Mouse (Mus musculus): ENCODE data around the gene Cox15.

Cox15 gene

DNA sequence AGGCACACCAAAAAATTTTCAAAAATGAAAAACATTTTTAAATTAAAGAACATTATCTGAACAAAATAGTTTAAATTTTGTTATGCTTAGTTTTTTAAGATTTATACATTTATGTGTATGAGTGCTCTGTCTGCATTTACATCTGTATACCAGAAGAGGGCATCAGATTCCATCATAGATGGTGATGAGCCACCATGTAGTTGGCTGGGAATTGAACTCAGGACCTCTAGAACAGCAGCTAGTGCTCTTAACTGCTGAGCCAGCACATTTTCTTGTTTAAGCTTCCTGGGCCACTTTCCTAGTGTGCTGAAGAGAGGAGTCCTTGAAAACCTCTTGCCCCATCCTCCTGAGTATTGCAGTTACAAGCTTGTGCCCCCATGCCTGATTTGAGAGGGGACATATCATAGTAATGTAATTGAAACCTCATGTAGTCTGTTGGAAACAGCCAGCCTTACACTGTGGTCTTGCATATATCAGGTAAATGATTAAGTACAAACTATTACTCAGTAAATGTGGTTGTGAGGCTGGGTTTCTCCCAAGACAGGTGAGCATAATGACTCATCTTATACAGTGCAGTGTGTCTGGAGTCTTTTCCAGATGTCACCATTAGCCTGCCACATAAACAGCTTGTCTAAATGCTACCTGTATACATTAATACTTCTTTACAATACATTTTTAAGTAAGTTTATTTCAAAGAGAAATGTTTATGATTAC lies 8.9 kb upstream of the Cox15 start:
- in situ Hi-C loops (cut with MboI, MseI), result no loop called here

DNA sequence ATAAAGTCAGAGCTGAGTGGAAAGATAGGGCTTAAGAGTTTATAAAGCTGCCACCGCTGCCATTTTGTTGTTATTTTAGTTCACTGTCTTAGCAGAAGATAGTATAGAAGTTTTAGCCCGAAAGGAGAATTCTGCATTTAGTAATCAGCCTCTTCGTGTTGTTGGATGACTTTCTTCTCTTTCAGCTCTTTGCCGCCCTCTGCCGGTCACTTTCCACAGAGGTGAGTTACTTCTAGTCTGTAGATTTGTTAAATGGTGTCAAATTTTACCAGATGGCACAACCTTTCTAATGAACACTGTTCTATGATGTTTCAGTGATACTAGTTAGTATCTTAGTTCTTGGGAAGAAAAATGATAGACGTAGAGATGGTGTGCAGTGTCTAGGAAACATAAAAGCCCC lies 7.7 kb upstream of the Cox15 start:
- in situ Hi-C loops (cut with MboI, MseI), result no loop called here

DNA sequence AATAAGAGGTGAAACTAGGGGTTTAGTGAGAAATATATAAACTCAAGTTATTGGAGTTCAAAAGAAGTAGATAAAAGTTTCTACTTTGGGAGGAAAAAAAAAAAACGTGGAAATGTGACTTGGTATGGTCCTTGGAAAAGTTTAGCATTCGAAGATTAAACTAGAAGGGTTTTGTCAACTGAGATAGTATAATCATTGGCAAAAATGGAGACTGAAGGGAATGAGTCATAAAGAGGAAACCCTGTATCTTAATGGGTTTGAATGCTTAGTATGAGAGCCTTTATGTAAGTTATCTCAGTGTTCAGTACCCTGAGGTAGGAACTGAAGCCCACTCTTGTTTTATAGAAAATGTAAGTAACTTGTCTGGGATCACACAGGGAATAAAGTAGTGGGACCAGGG lies 2.1 kb upstream of the Cox15 start:
- in situ Hi-C loops (cut with MboI, MseI), result loop anchor here (5.0 kb wide), 2 partner anchors 78 to 978 kb away; partner anchors contain the start of gene Hps1

DNA sequence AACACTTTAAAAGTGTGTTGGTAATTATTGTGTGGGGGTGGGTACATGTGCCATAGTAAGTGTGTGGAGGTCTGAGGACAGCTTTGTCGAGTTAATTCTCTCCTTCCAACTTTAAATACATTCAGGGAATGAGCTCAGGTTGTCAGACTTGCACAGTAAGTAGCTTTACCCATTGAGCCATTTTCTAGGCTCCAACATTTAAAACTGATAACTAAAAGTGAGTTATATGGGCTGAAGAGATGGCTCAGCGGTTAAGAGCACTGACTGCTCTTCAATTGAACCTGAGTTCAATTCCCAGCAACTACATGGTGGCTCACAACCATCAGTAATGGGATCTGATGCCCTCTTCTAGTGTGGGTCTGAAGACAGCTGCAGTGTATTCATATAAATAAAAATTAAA lies 1.4 kb upstream of the Cox15 start:
- in situ Hi-C loops (cut with MboI, MseI), result loop anchor here (5.0 kb wide), 1 partner anchor 977 kb away; the partner anchor contains the start of gene Hps1

DNA sequence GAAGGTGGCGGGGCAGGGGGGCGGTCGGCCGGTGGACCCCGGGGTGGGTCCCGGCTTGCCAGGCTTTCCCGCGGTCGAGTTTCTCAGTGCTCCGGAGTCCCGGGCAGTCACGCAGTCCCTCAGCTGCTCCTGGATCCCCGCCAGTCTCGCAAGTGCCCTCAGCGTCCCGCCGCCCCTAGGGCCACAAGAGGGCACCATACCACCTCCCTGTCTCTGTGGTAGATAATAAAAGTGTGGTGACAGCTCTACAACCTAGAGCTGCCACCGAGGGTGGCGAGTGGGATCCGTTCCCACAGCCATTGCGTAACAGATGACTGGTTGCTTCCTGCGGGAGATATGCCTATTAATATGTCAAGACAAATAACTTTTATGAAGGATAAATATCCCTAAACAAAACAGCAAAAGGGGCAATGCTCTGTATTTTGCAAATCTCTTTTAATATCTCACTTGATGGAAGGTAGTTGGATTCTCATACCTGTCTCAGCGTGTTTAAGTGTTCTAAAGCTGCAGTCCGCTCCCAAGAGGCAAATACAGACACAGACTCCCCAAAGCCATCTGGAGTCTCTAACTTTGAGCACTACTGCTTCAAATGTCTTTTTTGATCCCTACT lies 531 bp upstream of the Cox15 start:
- in situ Hi-C loops (cut with MboI, MseI), result loop anchor here (5.0 kb wide), 1 partner anchor 976 kb away; the partner anchor contains the start of gene Hps1

DNA sequence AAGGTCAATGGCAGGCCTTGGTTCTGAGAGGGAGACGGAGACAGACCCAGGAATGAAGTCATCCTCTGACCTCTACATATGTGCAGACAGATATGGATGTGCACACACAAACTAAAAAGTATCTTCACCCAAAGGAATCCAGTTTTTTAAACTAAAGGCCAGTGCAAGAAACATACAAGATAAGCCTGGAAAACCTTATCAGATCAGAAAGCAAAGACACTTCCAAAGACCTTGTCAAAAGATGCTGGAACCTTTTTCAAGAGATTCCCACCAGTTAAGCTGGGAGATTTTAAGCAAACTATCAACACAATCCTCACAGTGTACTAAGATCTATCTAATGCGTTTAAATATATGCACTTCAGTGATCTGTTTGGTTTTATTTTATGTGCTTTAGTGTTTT lies 2.8 kb downstream of the Cox15 start:
- in situ Hi-C loops (cut with MboI, MseI), result loop anchor here (5.0 kb wide), 1 partner anchor 973 kb away; the partner anchor contains the start of gene Hps1

DNA sequence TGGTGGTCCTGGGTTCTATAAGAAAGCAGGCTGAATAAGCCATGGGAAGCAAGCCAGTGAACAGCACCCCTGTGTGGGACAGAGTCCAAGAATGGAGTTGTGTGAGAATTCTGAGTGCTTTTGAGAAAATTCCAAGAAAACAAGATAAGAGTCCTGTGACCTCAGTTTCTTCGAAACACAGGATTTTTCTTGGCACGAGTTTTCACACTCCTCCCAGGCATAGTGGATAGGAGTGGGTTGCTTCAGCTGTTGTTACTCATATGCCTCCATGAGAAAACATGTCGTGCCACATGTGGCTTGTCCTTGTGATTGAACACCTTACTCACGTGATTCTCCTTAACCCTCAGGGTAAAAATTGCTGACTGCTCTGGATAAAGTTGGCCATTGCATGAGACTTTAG lies 4.9 kb downstream of the Cox15 start:
- in situ Hi-C loops (cut with MboI, MseI), result no loop called here

DNA sequence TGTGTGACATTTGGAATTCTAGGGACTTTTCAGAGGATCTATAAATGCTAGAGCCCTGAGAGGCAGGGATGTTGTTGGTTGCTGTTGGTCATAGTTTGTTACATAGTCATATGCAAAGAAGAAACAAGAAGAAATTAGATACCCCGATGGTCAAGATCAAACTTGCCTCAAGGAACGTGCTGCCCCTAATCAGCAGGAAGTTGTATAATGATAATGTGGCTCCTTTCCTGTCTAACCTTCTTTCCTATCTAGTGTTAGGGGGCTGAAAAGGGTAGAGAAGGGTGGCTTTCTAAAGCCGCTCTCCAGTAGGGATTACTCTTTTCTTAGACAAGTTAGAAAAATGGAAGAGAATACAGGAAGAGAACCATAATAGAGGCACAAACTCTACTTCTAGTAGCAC lies 7.1 kb downstream of the Cox15 start:
- in situ Hi-C loops (cut with MboI, MseI), result no loop called here

DNA sequence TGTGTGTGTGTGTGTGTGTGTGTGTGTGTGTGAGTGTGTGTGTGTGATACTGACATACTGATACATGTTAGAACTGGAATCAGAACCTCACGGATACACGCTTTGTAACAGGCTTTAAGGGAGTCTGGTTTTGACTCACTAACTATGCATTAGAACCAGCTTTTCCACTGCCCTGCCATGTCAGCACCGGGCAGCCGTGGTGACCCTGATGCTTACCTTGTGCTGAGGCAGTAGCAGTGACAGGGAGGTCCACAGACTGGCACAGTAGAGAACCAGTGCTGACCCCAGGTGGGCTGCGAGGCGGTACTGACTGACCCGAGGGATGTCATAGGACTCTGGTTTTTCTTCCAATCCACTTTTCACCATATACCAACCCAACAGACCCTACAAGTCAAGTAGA lies 9.4 kb downstream of the Cox15 start:
- in situ Hi-C loops (cut with MboI, MseI), result no loop called here

DNA sequence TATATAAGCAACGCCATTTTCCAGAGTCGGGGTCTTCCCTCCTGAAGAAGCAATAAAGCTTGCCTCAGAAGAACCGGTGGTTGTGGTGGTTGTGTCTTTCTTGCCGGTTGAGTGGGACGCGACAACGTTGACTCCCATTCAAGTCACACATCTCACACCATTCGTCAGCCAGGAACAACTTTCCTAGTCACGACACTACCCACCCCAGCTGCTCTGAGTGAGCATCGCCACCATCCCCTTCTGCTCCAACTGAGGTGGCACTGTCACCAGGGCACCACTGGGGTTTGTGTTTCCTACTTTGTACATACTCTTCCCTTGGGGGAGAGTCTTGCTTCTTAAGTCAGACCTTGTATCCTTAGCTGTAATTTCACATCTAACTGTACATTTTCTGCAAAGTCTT lies 14.4 kb downstream of the Cox15 start:
- in situ Hi-C loops (cut with MboI, MseI), result no loop called here

DNA sequence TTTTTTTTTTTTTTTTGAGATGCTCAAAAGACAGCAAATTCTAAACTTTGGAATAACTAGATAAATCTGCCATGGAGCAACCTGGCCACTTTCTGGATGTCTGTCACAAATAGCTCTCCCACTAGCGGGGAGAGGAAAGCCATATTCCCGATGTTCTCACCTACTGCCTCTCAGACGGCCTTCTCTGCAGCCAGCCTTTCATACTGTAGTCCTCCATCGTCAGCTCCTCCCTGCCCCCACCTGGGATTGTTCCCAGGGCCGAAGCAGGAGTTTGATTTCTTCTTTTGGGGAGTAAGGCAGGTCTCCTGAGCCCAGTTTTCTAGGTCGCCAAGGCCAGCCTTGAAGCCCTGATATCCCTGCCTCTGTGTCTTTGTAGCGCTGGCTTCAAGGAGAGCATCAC lies 21.6 kb downstream of the Cox15 start:
- in situ Hi-C loops (cut with MboI, MseI), result no loop called here

DNA sequence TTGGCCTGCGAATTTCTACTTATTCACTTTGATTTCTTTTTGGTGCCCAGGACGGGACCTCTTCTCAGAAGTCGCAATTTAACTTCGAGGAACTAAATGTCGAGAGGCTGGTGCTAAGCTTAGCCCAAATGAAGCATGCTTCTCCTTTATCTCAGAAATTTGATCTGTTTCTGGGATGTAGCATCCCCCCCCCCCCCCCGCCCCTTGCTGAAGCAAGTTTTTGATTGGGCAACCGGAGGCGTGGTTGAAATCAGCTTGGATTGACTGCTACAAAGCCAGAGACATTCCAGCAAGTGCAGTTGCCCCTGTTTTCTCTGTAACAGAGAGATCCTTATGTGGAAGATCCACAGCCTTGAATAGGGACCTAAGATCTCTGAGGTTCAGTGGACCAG lies 22.8 kb downstream of the Cox15 start:
- in situ Hi-C loops (cut with MboI, MseI), result no loop called here

DNA sequence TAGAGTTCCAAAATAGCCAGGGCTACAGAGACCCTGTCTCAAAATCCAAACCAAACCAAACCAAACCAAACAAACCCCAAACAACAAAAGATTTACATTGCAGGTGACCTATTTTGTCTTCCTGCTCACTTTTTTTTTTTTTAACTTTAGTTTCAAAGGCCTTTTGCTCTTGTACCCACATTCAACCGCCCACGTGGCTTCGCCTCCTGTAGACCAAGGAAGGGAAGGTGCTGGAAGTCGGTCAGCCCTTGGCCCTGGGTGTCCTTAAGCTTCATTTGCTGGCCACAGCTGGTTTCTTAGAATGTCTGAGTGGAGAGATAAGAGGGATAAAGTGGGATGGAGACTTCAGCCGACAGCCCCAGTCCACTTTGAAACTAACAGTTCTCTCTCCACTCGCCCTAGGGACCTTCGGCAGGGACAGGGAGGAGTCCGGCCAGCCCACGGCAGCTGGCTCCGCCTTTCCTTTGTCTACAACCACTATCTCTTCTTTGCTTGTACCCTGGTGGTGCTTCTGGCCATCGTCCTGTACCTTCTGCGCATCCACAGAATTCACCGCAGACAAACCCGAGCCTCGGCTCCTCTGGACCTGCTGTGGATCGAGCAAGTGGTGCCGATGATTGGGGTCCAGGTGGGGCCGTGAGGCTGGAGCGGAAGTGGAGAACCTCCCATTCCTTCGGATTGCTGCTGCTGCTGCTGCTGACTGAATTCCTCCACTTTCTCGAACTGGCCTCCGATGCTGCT lies 23.3 kb downstream of the Cox15 start:
- in situ Hi-C loops (cut with MboI, MseI), result no loop called here

DNA sequence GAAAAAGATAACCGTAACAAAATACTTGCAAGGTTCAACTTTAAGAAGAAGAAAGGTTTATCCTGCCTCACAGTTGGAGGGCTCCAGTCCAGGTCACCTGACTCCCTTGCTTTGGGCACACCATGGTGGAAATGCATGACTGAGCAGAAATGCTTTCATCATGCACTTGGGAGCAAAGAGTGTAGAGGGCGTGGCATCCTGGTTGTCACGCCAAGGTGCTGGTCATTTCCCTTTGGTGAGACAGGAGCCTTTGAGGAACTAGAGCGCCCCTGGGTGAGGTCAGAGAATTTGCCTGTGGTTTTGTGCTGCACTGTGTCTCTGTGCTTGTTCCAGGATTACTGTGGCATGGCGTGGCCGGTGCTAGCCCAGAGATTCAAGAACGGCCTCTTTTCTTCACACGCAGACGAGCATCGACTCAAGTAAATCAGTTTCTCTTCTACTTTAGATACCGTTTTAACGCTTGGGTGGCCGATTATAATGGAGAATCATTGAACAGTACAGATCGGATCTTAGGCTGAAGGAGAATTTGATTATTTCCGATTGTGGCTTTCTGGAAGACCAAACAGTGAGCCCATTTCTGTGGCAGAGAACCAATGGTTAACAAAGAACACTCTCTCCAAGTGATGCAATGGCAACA lies 26.2 kb downstream of the Cox15 start:
- in situ Hi-C loops (cut with MboI, MseI), result no loop called here

DNA sequence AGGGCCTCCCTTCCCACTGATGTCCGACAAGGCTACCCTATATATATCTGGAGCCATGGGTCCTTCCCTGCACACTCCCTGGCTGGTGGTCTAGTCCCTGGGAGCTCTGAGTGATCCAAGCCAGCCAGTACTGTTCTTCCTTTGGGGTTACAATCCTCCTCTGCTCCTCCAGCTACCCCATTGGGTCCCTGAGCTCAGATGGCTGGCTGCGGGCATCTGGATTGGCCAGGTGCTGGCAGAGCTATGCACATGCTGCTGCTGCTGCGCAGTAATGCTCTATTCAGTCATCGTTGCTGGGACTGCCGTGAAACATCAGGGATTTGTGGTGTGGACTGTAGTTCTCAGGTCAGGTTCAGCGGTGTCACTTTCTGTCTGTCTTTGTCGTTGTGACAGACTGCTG lies 28.0 kb downstream of the Cox15 start:
- in situ Hi-C loops (cut with MboI, MseI), result no loop called here

DNA sequence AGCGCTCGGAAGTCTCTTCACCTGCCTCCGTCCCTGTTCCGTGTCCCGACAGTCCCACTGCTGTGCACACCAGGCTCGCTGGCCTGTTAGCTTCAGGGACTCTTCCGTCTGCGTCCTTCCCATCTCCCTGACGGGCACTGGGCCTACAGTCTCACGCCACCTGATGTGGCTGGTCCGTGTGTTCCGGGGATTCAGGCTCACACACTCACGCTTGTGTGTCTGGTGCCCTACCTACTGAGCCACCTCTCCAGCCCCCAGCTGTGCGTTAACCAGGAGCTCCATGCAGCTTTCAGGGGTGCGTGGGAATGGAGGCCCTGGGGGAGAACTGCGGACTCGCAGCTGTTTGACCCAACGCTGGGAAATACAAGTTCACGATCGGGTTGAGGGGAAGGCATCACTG lies 28.6 kb downstream of the Cox15 start:
- in situ Hi-C loops (cut with MboI, MseI), result no loop called here

DNA sequence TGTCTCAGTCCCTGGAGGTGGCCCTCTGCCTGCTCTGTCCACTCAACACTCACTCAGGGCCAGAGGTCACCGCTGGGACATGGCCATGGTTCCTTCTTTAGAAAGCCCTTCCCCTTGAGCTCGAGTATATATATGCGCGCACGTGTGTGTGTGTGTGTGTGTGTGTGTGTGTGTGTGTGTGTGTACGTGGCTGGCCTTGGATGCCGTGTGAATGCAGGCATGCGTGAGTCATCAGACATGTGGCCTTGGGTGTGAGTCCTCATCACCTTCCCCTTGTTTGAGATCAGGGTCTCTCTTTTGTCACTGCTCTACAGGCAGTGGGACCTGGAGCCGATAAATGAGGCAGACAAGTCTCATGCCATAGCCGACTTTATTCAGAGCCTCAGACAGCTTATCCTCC lies 29.3 kb downstream of the Cox15 start:
- in situ Hi-C loops (cut with MboI, MseI), result no loop called here

DNA sequence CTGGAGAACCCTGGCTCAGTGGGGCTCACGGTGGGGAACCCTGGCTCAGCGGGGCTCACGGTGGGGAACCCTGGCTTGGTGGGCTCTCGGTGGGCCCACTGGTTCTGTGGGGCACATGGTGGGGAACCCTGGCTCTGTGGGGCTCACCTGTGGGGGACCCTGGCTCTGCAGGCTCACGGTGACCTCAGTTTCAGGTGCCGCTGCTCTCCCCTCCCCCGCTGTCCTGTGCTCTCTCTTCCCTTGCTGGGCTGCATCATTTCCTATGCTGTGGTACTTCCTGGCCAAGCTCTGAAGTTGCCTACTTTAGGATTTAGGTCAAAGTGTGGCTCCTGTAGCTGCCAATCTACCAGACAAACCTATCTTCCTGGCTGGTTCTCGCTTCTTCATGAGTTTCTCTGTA lies 29.9 kb downstream of the Cox15 start:
- in situ Hi-C loops (cut with MboI, MseI), result no loop called here

DNA sequence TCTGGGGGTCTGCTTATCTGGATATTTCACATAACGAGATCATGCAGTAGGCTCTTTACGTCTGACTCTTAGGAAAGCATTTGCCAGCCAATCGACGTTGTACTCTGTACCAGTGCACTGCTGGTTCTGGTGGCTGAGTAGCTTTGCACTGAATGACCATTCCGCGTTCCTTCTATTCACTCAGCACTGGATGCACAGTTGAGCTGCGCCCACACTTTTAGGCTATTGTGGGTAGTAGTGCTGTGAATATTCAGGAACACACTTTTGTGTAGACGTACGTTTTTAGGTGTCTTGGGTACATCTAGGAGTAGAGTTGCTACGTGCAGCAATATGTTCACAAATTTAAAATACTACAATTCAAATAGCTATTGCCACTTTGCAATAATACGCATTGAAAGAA lies 32.7 kb downstream of the Cox15 start:
- in situ Hi-C loops (cut with MboI, MseI), result no loop called here

DNA sequence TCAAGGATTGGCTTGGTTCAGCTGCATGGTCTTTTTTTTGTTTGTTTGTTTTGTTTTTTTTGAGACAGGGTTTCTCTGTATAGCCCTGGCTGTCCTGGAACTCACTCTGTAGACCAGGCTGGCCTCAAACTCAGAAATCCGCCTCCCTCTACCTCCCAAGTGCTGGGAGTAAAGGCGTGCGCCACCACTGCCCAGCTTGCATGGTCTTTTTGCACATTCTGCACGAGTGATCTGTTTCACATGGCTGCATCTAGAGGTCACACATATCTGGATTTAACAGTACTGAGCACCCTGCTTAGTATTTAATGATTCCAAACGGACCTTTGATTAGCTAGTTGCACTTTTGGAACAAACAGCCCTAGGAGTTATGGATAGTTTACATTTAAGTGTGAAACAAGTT lies 40.8 kb downstream of the Cox15 start:
- in situ Hi-C loops (cut with MboI, MseI), result no loop called here

DNA sequence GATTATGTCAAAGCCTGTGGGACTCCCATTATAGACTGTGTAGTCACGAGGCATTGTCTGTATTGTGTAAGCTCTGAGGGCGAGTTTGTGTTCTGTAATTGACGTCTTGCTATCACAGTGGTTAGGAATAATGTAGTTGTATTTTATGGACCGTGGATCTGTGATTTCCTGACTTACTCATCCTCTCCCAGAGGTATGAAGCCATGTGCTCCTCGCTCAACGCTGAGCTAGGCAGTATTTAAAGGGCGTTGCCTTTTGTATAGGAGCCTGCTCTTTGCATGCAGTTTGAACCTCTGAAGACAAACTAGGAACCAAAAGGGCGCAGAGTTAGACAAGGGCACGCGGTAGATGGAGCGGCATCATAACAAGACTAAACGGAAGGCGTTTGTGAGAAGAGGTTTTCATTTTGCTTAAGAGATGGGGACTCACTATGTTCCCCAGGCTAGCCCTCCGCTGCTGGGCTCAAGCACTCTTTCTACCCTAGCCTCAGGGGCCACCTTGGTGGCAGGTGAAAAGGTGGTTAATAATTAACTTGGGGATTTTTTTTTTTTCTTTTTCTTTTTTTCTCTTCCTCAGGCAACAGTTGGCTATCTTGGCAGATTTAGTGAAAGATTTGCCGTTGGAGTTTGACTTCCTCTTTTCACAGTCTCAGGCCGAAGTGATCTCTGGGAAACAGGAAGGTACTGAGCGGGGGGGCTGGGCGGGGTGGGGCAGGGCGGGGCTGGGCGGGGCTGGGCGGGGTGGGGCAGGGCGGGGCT lies 41.5 kb downstream of the Cox15 start:
- in situ Hi-C loops (cut with MboI, MseI), result no loop called here

DNA sequence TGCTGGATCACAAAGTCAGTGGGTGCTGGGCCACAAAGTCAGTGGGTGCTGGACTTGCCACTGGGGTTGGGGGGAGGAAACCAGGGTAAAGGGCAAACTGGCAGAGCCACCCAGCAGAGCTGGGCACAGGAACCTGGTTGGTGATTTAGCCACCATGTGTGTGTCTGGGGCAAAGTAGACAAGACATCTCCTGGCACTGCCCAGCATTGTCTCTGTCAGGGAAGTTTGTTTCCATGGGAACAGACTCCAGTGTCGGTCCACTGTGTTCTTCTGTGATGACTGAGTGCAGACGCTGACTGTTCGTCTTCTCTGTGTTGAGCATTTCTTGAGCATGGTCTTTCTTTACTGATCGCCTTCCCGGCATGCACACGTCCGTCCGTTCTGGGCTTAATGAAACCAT lies 43.5 kb downstream of the Cox15 start:
- in situ Hi-C loops (cut with MboI, MseI), result no loop called here

All from regulatory T cell (primary cell).